Comparison of ENCODE assay signal across 8 mouse cellular contexts in genomic region chr1:39576431-39577243, GRCm38 (mm10). TPM values are rescaled to one million over a fixed set of nuclear protein-coding genes. Genes with fewer than 3 reads are reported as not detected.
DNase-seq lines count a peak whose midpoint lies in the region; ATAC-seq and TF ChIP-seq lines count a peak whose summit lies in the region.

No protein-coding gene starts in this region.

- no peak for TF ChIP-seq CTCF in bone marrow, adult 2 months (IDR thresholded peaks at IDR 0.05; ENCODE audit: control insufficient read depth, insufficient read depth, low read length)

- peak; percentile 57 for DNase-seq in ES-CJ7 (ENCODE audit: low read depth, low spot score)
- DNase-seq in hindbrain, embryonic 11.5 days (ENCODE audit: low spot score), result peak; percentile 74
- peak; percentile 60 to 70 for DNase-seq in left cerebral cortex, adult 8-10 months (ENCODE audit: low spot score in 2 of 2)
- peak; percentile 77 for DNase-seq in right cerebral cortex, postnatal 25 days
- peak; percentile 47 for DNase-seq in urinary bladder, postnatal 25 days (ENCODE audit: low spot score)

- peaks cover 4% of the 10 kb centered on the region; the same call in 1 of the 2 replicates for H3K4me1 ChIP-seq in bone marrow, adult 2 months (ENCODE audit: control insufficient read depth, insufficient read depth, low read length)
- peaks cover 10% of the 10 kb centered on the region for H3K4me1 ChIP-seq in forebrain, embryonic 16.5 days (replicated peaks; ENCODE audit: control insufficient read depth, insufficient read depth, low read length)
- H3K4me1 ChIP-seq in hindbrain, embryonic 11.5 days (replicated peaks; ENCODE audit: control insufficient read depth, insufficient read depth, low read length), result 0 out of 2 replicates have a peak, but pooled peaks cover 2% of the 10 kb centered on the region
- peaks cover 69% of the 10 kb centered on the region for H3K4me1 ChIP-seq in megakaryocyte, embryonic 14.5 days

- under 1% methylated on average over 88 of the region's 88 CpGs for WGBS in bone marrow, adult 2 months
- WGBS in forebrain, embryonic 16.5 days, result under 1% methylated on average over 76 of the region's 88 CpGs
- WGBS in hindbrain, embryonic 11.5 days, result under 1% methylated on average over 68 of the region's 88 CpGs

- no peaks in the 10 kb centered on the region for H3K27me3 ChIP-seq in forebrain, embryonic 16.5 days (replicated peaks; ENCODE audit: control insufficient read depth, insufficient read depth, low read length)
- H3K27me3 ChIP-seq in hindbrain, embryonic 11.5 days (ENCODE audit: control insufficient read depth, insufficient read depth, low read length), result no peaks in the 10 kb centered on the region
- H3K27me3 ChIP-seq in megakaryocyte, embryonic 14.5 days (replicated peaks), result no peaks in the 10 kb centered on the region

- peak overlapping the region; percentile 58 for H3K4me2 ChIP-seq in forebrain, embryonic 16.5 days (ENCODE audit: low read length)
- H3K4me2 ChIP-seq in hindbrain, embryonic 11.5 days (replicated peaks; ENCODE audit: low read depth, low read length), result peak overlapping the region; percentile 80

- peak overlapping the region; percentile 93 for H3K9ac ChIP-seq in forebrain, embryonic 16.5 days (replicated peaks; ENCODE audit: low read depth, low read length)
- peak overlapping the region; percentile 83 for H3K9ac ChIP-seq in hindbrain, embryonic 11.5 days (ENCODE audit: low read depth, low read length)

- TF ChIP-seq POLR2A in bone marrow, adult 2 months (IDR thresholded peaks at IDR 0.05; ENCODE audit: borderline replicate concordance, control insufficient read depth, low read depth, low read length), result no peak

- peak; percentile 78 for ATAC-seq in forebrain, embryonic 16.5 days
- ATAC-seq in hindbrain, embryonic 11.5 days (ENCODE audit: low FRiP score), result peak; percentile 75

- H3K36me3 ChIP-seq in forebrain, embryonic 16.5 days (ENCODE audit: control insufficient read depth, insufficient read depth), result no peaks in the 10 kb centered on the region
- no peaks in the 10 kb centered on the region for H3K36me3 ChIP-seq in hindbrain, embryonic 11.5 days (ENCODE audit: control insufficient read depth, insufficient read depth, low read length)
- peaks cover 13% of the 10 kb centered on the region for H3K36me3 ChIP-seq in megakaryocyte, embryonic 14.5 days (replicated peaks; ENCODE audit: low read length)

- H3K9me3 ChIP-seq in forebrain, embryonic 16.5 days (ENCODE audit: control insufficient read depth, low read length), result no peaks in the 10 kb centered on the region
- H3K9me3 ChIP-seq in hindbrain, embryonic 11.5 days (ENCODE audit: control insufficient read depth, low read length), result no peaks in the 10 kb centered on the region
- no peaks in the 10 kb centered on the region for H3K9me3 ChIP-seq in megakaryocyte, embryonic 14.5 days

- H3K27ac ChIP-seq in bone marrow, adult 2 months (ENCODE audit: control insufficient read depth, insufficient read depth, low read depth, low read length, poor library complexity), result peak overlapping the region; percentile 98
- H3K27ac ChIP-seq in forebrain, embryonic 16.5 days (ENCODE audit: low read length), result peak overlapping the region; percentile 98
- H3K27ac ChIP-seq in hindbrain, embryonic 11.5 days (ENCODE audit: low read depth, low read length), result peak overlapping the region; percentile 96

- peak overlapping the region; percentile 93 for H3K4me3 ChIP-seq in bone marrow, adult 2 months (replicated peaks; ENCODE audit: control insufficient read depth, low read depth, low read length)
- H3K4me3 ChIP-seq in forebrain, embryonic 16.5 days (replicated peaks; ENCODE audit: low read length), result peak overlapping the region; percentile 90
- H3K4me3 ChIP-seq in hindbrain, embryonic 11.5 days (ENCODE audit: low read depth, low read length), result peak overlapping the region; percentile 88
- H3K4me3 ChIP-seq in megakaryocyte, embryonic 14.5 days (replicated peaks), result peak overlapping the region; percentile 98

RNA-seq across cellular contexts. Expression of gene Rnf149, which starts 0.6 kb away (rescaled TPM):
- 4.9 and 12.8 TPM in 2 replicates for polyA plus RNA-seq in bone marrow, adult 2 months (2011; ENCODE audit: insufficient read depth, insufficient read length, low replicate concordance, missing spikeins)
- polyA plus RNA-seq in forebrain, embryonic 16.5 days (2015; fragmentation: Nextera tagmentation; extraction: Ambion mirVana), result 20.0 and 20.5 TPM in 2 replicates
- 31.5 and 32.9 TPM in 2 replicates for polyA plus RNA-seq in hindbrain, embryonic 11.5 days (2014; fragmentation: Nextera tagmentation; extraction: Ambion mirVana)
- 10 to 100 TPM; 27.0 to 37.2 (median 30.8) TPM for total RNA-seq in left cerebral cortex, adult 8-10 months (2022)
- 3.8 and 26.0 TPM in 2 replicates for polyA plus RNA-seq in megakaryocyte, embryonic 14.5 days (2012; ENCODE audit: insufficient read depth, low replicate concordance)

RNA-seq across cellular contexts. Expression of gene Cnot11, which starts 41.8 kb away (rescaled TPM):
- polyA plus RNA-seq in bone marrow, adult 2 months (2011; ENCODE audit: insufficient read depth, insufficient read length, low replicate concordance, missing spikeins), result 17.5 and 18.8 TPM in 2 replicates
- polyA plus RNA-seq in forebrain, embryonic 16.5 days (2015; fragmentation: Nextera tagmentation; extraction: Ambion mirVana), result 11.9 and 13.7 TPM in 2 replicates
- polyA plus RNA-seq in hindbrain, embryonic 11.5 days (2014; fragmentation: Nextera tagmentation; extraction: Ambion mirVana), result 29.1 and 29.6 TPM in 2 replicates
- 10 to 100 TPM; 23.5 to 28.0 (median 25.1) TPM for total RNA-seq in left cerebral cortex, adult 8-10 months (2022)
- polyA plus RNA-seq in megakaryocyte, embryonic 14.5 days (2012; ENCODE audit: insufficient read depth, low replicate concordance), result 29.4 and 46.8 TPM in 2 replicates

Comparison
In these comparisons a context has a peak if more than half of its experiments do, and no peak if none do; other contexts are left out.
1. Peak in every context shown above with its lines: DNase-seq, ATAC-seq, H3K4me3 ChIP-seq and H3K27ac ChIP-seq.